Mouse (Mus musculus) NIH3T3 (cell line): ENCODE data around the gene Sprr2i.

Experiments used
- DNase-seq: peaks from one replicate; pipeline ENCODE4 v3.0.0-alpha.2; 2012; ENCODE audit warnings: low read depth

Sprr2i gene

DNA sequence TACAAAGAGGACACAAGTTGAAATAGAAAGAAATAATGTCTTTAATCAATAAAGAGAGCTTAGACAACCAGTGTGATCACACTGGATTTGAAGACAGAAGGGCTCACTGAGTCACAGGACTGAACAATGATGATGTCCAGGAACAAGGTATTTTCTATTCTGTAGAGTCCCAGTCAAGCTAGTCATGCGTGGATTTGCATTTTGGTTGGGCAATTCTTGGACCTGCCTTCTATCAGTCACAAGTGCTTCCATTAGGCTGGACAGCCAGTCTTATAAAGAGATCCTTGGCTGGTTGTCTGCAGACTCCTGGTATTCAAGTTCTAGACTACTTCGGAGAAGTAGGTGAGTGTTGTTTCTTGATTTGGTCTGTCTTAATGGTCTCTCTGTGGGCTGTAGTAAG lies at the start of gene Sprr2i:
Gene Sprr2i, plus strand, starts transcription at position 301 of the 400 bp plus-strand sequence.
- no peak for DNase-seq

DNA sequence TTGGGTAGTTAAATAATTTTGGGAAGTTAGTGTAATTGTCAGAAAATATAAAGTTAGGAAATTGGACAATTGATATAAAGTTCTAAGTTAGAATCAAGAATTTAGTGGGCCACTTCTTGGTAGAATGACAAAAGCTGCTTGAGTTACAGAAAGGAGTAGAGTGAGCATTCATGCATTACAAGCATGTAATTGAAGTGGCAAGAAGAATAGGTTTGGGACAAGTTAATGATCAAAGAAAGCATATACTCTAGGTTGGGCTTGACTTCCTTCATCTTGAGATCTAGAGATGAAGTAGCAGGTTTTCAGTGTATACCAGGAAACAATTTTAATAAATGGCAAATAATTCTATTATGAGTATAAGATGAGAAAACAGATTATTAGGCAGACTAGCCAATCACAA lies 46.2 kb upstream of the Sprr2i start:
- no peak for DNase-seq

DNA sequence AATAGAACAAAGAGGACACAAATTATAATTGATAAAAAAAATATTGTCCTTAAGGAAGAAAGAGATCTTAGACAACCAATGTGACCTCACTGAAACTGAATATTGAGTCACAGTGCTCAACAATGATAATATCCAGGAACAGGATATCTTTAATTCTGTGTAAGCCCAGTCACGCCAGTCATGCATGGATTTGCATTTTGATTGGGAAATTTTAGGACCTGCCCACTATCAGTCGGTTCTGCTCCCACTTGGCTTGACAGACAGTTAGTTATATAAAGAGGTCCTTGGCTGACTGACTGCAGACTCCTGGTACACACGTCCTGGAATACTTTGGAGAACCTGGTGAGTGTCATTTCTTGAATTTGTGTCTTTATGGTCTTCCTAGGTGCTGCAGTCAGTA lies 42.9 kb upstream of the Sprr2i start, which contains the start of gene Sprr2f:
Gene Sprr2f, plus strand, starts transcription at position 301 of the 400 bp plus-strand sequence.
- DNase-seq, result no peak

DNA sequence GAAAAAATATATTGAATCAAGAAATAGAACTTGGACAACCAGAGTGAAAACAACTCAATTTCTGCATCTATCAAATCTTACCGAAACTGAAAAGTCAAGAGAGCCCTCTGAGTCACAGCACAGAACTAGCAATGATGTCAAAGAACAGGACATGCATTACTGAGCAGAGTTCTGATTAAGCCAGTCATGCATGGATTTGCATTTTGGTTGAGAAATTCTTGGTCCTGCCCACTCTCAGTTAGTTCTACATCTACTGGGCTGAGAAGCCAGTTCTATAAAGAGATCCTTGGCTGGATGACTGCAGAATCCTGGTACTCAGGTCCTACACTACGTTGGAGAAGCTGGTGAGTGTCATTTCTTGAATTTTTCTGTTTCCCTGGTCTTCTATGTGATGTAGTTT lies 34.2 kb upstream of the Sprr2i start:
- no peak for DNase-seq

DNA sequence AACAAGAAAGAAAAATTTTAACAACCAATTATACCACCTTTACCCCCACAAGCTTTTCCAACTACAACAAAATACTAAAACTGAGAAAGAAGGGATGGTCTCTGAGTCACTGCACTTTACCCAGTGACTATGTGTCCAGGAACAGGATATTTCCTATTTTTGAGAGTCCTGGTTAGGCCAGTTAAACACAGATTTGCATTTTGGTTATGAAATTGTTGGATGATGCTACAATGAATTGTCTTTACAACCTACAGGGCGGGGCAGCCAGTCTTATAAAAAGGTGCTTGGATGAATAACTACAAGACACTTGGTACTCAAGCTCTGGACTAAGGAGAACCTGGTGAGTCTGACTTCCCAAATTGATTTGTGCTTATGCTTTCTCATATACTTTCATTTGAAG lies 22.4 kb upstream of the Sprr2i start, which contains the start of gene Sprr2h:
Gene Sprr2h, plus strand, starts transcription at position 301 of the 400 bp plus-strand sequence.
- no peak for DNase-seq

DNA sequence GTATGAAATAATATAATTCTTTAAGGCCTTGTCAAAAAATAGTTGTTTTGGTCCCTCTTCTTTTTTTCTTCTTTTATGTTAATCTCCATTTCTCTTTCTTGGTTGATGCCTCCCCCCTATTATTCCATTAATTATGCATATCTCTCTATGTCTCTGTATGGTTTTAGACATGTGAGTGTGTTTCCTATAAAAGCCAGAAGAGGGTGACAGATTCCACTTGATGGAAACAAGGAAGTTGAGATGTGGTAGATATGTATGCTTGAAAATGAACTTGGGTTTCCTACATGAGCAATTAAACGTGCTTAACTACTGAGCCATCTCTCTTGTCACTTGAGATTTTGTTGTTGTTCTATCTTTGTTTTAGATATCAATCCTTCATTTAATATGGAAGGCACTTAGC lies 13.5 kb upstream of the Sprr2i start:
- peak; percentile 1 for DNase-seq

DNA sequence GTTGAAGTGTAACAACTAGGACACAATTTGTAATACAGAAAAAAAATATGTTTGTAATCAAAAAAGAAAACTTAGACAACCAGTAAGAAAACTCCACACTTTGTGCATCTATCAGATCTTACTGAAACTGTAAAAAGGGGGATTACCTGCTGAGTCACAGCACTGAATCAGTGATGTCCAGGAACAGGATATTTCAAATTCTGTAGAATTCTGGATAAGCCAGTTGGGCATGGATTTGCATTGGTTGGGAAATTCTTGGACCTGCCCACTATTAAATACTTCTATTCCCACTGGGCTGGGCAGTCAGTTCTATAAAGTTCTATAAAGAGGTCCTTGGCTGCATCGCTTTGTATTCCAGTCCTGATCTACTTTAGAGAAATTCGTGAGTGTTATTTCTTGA lies 10.0 kb downstream of the Sprr2i start, which contains the start of gene Sprr2j-ps:
Gene Sprr2j-ps, plus strand, starts transcription at position 301 of the 400 bp plus-strand sequence.
- DNase-seq, result no peak

DNA sequence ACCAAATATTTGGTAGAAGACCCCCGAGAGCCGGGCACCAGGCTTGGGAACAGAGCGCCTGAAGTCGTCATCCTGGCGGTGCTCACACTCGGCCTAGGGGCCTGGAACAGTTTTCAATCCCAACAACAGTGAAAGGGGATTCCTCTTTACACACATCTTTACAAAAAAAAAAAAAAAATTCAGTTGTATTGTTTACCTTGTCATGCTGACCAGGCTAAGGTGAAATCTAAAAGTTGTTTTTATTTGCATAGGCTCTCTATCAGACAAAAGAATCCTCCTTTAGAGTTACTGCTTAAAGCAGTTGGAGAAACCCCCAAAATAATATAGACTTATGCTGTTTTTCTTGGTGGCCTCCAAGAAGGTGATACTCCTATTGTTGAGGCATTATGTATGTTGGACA lies 21.5 kb downstream of the Sprr2i start, which contains the start of gene Gm9774:
Gene Gm9774, minus strand, starts transcription at position 101 of the 400 bp plus-strand sequence.
- no peak for DNase-seq

DNA sequence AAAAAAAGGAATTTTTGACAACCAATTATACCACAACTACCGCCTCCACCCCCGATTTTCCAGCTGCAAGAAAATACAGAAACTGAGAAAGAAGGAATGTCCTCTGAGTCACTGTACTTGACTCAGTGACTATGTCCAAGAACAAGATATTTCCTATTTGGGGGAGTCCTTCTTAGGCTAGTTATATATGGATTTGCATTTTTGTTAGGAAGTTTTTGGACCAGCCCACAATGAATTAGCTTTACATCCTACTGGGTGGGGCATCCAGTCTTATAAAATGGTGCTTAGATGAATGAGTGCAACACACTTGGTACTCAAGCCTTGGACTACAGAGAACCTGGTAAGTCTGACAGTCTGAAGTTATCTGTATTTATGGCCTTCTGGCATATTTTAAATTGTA lies 24.5 kb downstream of the Sprr2i start, which contains the start of gene Sprr2k:
Gene Sprr2k, plus strand, starts transcription at position 301 of the 400 bp plus-strand sequence.
- DNase-seq, result no peak

DNA sequence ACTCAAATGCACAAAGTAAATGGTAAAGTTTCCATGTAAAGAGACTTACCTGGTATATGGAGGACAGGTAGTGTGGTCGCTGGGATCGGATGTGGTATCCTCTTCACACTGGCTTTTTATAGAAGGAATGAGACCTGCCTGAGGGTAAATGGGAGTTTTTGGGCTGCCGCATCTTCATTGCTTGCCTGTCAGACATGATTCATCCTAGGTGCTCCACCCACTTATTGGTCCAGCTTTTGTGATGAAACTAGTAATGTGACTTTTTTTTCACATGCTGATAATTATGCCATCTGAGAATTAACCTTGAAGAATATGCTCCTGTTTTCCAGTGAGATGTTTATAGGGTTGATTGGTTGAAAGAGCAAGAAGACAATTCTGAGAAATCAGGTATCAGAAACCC lies 30.9 kb downstream of the Sprr2i start, which contains the start of gene Sprr1b:
Gene Sprr1b, minus strand, starts transcription at position 101 of the 400 bp plus-strand sequence.
- DNase-seq, result no peak

DNA sequence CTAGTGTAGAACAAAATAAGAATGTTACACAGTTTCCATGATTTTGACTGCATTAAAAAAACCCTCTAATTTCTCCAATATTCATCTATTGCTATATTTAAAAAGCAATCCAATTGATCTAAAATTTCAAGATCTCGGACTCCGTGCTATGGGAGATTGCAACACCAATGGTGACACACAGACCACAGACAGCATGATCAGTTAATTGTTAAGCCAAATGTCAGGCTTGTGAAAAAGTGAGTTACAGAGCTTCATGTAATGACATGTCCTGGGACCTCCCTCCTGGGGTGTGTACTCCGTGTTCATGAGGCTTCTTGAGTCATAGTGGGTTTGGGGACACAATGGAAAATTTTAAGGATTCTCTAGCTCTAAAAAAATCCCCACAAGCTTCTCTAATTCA lies 32.4 kb downstream of the Sprr2i start:
- DNase-seq, result no peak

DNA sequence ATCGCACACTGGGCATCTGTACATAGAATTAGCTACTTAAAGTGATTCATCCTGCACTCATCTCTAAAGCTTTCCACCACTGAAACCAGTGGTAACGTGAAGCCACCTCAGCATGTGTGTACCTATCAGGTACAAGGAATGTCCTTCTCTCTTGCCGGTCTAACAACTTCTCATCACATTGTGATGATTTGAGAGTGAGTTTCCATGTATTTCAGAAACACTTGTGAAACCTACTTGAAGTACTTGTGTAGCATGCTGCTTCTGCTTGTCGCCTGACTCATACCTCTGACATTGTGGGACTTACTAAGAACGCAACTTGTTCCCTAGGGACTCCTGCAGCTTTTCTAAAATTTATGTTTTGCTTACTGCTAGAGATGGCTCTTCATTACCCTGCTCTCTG lies 47.4 kb downstream of the Sprr2i start:
- DNase-seq, result no peak

DNA sequence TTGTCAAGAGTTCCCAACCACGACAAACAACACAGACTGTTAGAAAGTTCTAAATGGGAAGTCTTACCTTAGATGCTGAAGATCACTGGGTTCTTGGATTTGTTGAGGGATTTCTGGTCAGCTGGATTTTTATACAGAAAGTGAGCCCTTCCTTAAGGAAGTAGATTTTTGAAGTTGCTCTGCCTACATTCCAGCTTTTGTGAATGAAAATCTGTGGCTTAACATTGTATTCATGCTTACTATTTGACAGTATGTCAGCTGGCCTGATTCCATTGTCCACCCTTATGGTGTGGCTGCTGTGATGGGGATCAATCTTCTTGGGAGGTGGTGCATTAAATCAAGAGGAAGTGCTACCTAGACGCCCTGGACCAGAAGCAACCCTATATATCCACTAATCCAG lies 50.8 kb downstream of the Sprr2i start, which contains the start of gene Sprr3:
Gene Sprr3, minus strand, starts transcription at position 101 of the 400 bp plus-strand sequence.
- no peak for DNase-seq
